Mouse (Mus musculus): ENCODE measurements around the gene Efna1.

DNA sequence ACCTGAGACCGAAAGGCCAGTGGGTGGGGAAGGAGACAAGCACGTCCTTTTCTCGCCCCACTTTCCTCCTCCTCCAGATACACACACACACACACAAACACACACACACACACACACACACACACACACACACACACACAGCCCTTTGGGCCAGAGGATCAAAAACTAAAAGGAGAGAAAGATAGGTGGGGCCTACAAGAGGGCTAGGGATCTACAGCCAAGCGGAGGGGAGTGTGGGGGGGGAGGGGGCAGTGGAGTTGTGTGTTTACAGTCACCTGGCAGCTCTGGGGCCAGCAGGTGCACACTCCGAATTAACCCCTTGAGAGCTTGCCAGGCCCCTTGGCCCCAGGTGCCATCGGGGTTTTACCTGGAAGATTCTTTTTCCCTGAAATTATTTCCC lies 48.3 kb downstream of the Efna1 start:
- TF ChIP-seq POLR2A (IDR thresholded peaks at IDR 0.05; ENCODE audit: low read depth, low read length) = no peak
- no peak for TF ChIP-seq CTCF (conservative IDR thresholded peaks at IDR 0.05; ENCODE audit: insufficient read depth, insufficient read length, low read depth, low read length)
